Mouse (Mus musculus) urinary bladder, adult 2 months (tissue): ENCODE results near the gene Ugt1a10. TPM values are rescaled to one million over a fixed set of nuclear protein-coding genes. Genes with fewer than 3 reads are reported as not detected.
A peak's percentile ranks its signal among the peaks of the same experiment; 100 is the strongest.
"Not testable (repeated sequence)": the region's sequence is repeated elsewhere in the genome, so short reads cannot be mapped to it uniquely, and the experiment has no call there.

Experiments
- DNase-seq: peaks from one replicate; pipeline ENCODE4 v3.0.0; 2022; ENCODE audit warnings: low spot score
- polyA plus RNA-seq: library from polyadenylated mRNA; depleted of rRNA; stranded (reverse); fragments of >200 nt; gene quantifications from 2 replicates; pipeline ENCODE4 v1.2.3, GENCODE M21; 2012

Ugt1a10 gene
- polyA plus RNA-seq, 1 experiment: not detected

GRCm38 (mm10) chr1:88140492-88140891 lies 85.3 kb downstream of the Ugt1a10 start:
- DNase-seq: not testable (repeated sequence)

- DNase-seq: not testable (repeated sequence)
These were observed 88.9 kb downstream of the Ugt1a10 start for GRCm38 (mm10) chr1:88143966-88144675.

GRCm38 (mm10) chr1:88145278-88145677 lies 90.1 kb downstream of the Ugt1a10 start:
- DNase-seq: not testable (repeated sequence)

GRCm38 (mm10) chr1:88150133-88150532 lies 94.9 kb downstream of the Ugt1a10 start:
- not testable (repeated sequence) for DNase-seq

- no peak for DNase-seq
These were observed 103.2 kb downstream of the Ugt1a10 start for GRCm38 (mm10) chr1:88158430-88158829.

- DNase-seq: no peak
These were observed 110.5 kb downstream of the Ugt1a10 start, which contains the start of gene Ugt1a5 for GRCm38 (mm10) chr1:88165711-88166110. Gene Ugt1a5, plus strand, starts transcription at chr1:88166012.

GRCm38 (mm10) chr1:88172190-88172589 lies 117.0 kb downstream of the Ugt1a10 start:
- DNase-seq: not testable (repeated sequence)

GRCm38 (mm10) chr1:88179657-88180056 lies 124.5 kb downstream of the Ugt1a10 start:
- no peak for DNase-seq

- no peak for DNase-seq
These were observed 131.2 kb downstream of the Ugt1a10 start for GRCm38 (mm10) chr1:88186325-88186935.

GRCm38 (mm10) chr1:88192136-88192535 lies 136.9 kb downstream of the Ugt1a10 start:
- DNase-seq: no peak

- no peak for DNase-seq
These were observed 140.5 kb downstream of the Ugt1a10 start for GRCm38 (mm10) chr1:88195687-88196086.

GRCm38 (mm10) chr1:88197443-88197842 lies 142.3 kb downstream of the Ugt1a10 start:
- no peak for DNase-seq

GRCm38 (mm10) chr1:88199996-88200395 lies 144.8 kb downstream of the Ugt1a10 start:
- DNase-seq: no peak

- DNase-seq: no peak
These were observed 145.3 kb downstream of the Ugt1a10 start, which contains the start of gene Ugt1a2 for GRCm38 (mm10) chr1:88200456-88200855. Gene Ugt1a2, plus strand, starts transcription at chr1:88200601.

GRCm38 (mm10) chr1:88205294-88205922 lies 150.2 kb downstream of the Ugt1a10 start, which contains the start of gene Dnajb3:
Gene Dnajb3, minus strand, starts transcription at chr1:88205782.
- DNase-seq: no peak

- no peak for DNase-seq
These were observed 151.8 kb downstream of the Ugt1a10 start for GRCm38 (mm10) chr1:88206843-88207479.

- peak; percentile 53 for DNase-seq
These were observed 156.6 kb downstream of the Ugt1a10 start, which contains the start of gene Ugt1a1 for GRCm38 (mm10) chr1:88211812-88212211. Gene Ugt1a1, plus strand, starts transcription at chr1:88211959.

- no peak for DNase-seq
These were observed 157.3 kb downstream of the Ugt1a10 start for GRCm38 (mm10) chr1:88212341-88213045.

- no peak for DNase-seq
These were observed 157.9 kb downstream of the Ugt1a10 start for GRCm38 (mm10) chr1:88213061-88213460.

- no peak for DNase-seq
These were observed 158.7 kb downstream of the Ugt1a10 start for GRCm38 (mm10) chr1:88213766-88214461.
